Mouse (Mus musculus) cerebellum, adult 8-10 months (tissue): ENCODE measurements around the gene Ccdc50.
A peak's percentile ranks its signal among the peaks of the same experiment; 100 is the strongest.

ENCODE experiments used
- DNase-seq: peaks from one replicate; pipeline ENCODE4 v3.0.0; 2022

Gene Ccdc50

DNA sequence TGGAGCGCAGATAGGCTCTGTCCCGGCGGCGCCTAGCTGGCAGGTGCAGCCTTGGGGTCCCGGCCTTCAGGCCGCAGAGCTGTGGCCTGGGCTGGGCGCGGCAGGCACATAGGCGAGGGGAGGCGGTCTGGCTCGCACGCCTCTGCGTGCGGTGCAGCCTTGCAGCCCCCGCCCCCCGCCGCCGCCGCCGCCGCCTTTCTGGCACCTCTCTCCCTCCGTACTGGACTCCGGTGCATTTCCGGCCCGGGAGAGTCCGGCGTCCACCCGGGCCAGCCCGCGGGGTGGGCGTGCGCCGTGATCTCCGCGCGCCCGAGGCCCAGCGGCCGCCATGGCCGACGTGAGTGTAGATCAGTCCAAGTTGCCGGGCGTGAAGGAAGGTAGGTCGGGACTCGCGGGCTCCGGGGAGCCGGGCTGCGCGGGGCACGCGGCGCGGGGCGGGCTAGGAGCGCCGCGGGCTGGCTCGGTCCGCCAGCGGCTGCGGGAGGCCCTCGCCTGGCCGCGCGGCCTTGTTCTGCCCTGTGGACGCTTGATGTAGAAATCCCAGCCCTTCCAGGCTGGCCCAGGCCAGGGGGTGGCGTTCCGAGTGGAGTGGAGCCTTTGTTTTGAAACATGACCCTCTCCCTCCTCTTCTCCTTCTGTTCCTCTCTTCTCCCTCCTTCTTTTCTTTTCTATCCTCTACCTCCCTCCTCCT lies at the start of gene Ccdc50:
Ccdc50 (plus strand) TSS at position 109 of the 691 bp plus-strand sequence.
- DNase-seq, result peak; percentile 79

DNA sequence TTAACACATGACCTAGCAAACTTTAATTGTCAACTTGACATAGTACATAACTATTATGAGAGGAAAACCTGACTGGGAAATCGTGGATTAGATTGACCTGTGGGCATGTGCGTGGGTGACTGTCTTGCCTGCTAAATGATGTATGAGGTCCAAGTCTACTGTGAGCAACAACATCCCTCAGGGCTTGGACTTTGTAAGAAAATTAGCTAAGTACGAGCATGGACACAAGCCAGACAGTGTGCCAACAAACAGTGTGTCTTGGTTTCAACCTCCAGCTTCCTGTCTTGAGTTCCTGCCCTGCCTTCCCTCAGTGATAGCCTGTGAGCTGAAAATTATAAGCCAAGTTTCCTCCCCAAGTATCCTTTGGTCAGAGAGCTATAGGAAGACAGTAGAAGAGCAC lies 41.1 kb upstream of the Ccdc50 start:
- no peak for DNase-seq

DNA sequence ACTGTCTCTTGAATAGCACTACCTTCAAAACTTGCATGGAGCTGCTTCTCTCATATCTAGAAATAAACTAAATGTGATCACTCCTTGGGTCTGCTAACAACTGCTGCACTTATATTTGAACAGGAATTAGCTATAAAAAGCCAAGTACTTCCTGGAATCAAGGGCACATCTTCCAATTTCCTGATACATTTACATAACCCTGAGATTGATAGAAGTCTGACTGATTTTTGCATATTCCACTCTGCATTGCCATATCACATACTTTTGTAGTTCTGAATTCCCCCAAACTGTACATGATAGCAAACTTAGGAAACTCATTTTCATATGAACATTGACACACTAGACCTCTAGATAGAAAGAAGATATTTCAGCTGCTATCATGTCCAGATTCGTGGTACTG lies 40.3 kb upstream of the Ccdc50 start:
- DNase-seq, result no peak

DNA sequence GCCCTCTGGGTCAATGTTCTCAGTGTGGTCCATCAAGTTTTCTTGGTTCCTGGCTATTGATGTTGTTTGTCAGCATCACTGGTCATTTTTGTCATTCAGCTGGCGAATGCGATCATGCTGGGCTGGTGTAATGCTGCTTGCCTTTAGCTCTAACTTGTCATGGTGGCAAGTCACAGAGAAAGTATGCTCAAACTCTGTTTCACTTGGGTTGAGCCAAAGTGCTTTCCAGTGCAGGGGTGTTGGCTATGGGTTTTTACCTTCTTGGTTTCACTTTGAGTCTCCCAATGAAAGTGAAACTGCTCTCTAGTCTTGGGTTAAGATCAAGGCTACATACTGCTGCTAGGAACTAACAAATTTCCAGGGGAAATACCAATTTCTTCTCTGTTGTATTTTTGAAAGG lies 39.4 kb upstream of the Ccdc50 start:
- no peak for DNase-seq

DNA sequence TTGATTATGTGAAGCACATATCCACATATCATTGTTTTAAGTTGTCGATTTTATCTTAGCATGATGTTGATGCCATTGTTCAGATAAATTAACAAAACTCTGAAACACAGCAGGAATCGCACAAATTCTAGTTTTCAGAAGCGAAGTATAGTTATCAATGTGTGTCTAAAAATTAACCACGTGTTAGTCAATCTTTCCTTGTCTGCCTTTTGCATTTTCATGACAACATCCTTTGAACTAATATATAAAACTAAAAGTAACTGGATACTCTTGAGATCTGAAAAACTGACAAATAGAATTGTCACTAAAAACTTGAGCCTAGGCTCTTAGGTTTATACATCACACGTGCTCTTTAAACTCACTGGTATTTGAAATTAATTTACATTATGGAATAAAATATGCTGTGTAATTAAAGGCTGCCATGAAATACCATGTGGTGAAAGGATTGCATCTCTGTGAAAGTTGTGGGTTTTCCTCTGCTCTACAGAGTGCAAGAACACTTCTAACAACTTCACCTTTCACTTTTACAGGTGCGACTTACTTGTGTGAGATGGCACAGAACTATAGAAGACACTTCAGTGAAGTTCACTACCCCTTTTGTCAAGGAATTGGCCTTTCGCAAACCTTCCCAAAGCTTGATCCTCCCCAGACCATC lies 38.7 kb upstream of the Ccdc50 start:
- DNase-seq, result no peak

DNA sequence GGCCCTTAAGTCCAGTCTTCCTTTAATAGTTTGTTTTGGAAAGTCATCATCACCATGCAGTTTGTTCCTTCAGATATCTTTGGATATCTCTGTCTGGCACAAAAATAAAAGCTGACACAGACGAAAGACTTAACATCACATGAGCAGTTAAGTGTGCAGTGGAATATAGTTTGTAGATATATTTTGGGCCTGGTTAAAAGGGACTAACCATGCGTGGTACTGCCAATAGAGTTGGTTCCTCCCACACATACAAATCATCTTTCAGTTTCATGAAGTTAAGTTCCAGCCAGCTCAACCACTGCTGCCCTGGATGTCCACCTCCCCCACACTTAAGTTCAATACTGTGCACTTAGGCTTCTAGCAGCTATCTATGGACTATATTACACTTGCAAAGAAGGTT lies 34.2 kb upstream of the Ccdc50 start:
- DNase-seq, result no peak

DNA sequence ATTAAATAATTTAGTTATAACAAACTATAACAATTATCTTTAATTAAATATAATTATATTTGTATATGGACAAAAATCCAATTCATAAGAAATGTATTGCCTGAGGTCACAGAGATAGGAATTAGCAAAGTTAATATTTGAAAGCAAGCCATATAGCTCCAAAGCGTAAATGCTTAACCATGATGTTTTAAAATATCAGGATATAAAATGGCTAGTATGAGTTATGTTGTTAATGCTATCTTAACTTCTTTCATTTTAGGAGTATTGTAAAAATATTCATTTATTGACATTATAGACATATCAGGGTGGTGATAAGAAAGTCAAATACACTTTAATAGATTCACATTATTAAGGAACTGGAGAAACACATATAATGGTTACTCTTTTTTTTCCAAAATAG lies 28.6 kb upstream of the Ccdc50 start:
- DNase-seq, result no peak

DNA sequence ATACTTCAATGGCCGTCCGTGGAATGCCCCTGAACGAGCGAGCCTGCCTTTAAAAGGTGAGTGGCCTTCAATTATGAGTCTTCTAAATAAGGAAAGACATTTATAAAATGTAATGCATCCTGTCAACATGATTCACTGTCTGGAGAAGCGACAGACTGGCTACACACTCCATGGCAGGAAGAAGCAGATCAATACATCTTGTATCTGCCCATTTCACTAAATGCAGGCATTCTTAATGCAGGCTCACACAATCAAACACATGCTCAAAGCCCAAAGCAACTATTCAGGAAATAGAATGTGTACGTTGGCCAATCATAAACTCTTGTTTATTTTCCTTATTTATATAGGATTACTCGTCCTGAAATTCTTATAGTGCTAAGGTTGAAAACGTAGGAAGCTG lies 18.5 kb upstream of the Ccdc50 start, which contains the start of gene Uts2b:
Uts2b (minus strand) TSS at position 49 of the 400 bp plus-strand sequence.
- DNase-seq, result no peak

DNA sequence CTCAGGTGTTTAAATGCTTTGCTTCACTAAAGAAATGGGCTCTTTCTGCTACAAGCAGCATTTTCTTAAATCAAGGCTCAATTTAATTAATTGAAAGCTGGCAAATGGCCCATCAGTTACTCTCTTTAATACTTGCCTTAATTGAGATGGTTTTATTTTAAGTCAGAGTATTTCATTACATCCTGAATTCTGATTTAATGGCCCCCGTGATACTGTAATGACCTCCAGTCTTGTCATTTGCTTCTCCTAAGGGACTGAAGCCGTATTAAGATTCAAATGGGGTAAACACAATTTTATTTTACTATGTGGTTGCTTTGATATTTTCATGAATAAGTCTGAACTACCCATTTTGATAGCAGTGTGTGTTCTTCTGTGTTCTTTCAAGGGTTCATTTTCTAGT lies 18.0 kb upstream of the Ccdc50 start:
- DNase-seq, result no peak

DNA sequence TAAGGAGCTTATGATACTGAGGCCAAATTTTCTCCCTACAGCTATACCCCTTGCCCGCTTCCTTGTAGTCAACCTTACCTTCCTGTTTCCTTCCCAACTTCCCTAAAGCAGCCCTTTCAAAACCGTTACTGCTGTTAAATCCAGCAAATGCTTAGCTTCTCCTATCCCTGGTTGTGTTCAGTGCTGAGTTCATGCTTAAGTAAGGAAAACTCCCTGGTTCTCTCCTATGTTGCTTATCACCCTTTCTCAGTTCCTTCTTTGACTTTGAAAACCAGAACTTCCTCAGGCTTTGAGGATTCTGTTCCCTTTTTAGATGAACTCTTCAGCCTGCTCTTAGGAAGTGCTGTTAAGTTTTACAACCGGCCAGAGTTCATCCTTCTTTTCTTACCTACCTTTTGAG lies 14.5 kb upstream of the Ccdc50 start:
- no peak for DNase-seq

DNA sequence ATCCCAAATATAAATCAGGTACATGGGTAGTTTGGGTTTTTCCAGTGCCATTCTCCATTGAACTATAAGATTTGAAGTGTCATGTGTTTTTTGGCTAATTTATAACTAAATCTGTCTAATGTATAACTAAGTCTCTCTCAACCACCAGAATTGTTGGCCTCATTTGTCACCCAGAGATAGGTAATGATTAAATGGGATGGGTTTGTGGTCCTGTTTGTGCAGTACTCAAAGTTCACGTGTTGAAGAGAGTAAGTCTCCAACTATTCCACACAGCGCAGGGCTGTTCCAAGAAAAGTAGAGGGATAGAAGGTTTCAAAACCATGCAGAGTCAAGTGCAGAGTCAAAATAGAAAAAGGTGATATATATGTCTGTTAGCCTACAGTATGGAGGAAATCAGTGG lies 13.4 kb upstream of the Ccdc50 start:
- no peak for DNase-seq

DNA sequence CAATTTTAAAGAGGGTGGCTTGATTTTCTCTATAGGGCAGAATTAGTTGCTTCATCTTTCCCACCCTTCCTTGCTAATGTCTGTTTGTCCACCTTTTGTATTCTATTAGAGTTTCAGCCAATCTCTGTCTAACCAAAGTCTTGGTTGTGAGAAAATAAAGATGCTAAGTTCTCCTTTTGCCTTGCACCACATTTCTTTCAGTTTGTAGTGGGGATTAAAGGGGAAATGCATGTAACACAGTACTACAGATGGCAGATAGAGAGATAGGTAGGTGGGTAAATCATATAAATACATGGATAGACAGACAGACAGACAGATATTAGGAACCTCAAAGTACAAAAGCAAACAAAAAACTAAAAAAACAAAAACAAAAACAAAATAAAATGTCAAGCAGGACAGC lies 12.1 kb upstream of the Ccdc50 start:
- no peak for DNase-seq

DNA sequence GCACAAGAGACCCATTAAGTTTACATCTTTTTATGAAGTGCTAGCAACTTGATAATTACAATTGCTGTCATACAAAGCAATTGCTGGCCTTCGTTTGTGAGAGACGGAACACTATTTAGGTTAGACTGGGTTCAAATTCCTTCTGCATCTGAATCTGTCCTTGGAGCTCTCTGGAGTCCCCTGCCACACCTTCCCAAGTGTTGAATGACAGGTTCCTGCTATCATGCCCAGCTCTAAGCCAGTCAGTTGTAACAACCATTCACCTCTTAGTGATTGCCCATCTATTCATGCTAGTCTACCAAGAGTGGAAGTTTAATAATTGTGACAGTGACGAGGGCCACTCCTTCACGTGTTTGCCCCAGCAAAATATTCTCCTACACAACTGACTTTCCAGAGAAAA lies 6.5 kb upstream of the Ccdc50 start:
- DNase-seq, result no peak

DNA sequence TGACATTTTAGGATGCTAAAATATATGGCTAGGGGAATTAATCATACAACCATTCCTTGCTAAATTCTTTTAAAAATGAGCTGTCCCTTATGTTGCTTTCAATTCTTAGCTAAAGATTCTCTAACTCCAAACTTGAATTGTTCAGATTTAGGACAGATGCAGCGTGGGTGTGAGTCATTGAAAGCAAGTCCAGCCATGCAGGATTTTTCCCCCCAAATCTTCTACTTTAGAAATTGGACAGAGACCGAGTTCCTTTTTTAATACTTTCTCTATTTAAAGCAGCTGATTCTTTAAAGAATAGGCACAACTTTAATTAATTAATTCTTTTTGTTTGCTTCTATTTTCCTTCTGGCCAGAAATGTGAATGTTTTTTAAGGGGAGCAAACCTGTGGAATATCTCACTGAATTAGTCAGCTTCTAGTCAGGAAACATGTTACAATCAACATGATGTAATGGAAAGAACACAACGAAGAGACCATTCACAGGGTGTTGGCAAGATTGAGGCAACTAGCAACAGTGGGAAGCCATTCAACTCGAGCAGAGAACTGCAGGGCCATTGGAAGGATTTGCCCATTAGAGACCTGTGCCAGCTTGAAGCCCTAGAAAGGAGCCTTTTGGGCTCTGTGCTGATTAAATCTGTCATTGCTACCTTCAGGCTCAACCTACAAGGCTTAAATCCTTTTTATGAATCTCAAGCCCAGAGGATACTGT lies 3.6 kb upstream of the Ccdc50 start:
- no peak for DNase-seq

DNA sequence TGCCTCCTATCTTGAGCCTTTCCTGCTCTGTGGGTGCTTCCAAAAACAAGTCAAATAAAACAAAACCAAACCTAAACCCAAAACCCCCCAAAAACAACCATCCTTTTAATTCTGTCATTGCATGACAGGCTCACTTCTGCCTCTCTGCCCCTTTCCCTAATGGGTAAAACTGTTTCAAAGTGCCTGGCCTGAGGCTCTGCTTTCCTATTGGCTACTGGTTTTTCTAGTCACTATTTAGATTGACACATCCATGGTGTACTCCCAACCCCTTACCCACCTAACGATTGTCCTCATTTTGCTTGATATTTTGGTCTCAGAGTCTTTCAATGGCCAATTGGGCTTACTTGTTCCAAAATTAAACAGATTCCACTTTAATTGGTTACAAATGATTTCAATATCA lies 3.0 kb upstream of the Ccdc50 start:
- DNase-seq, result no peak

DNA sequence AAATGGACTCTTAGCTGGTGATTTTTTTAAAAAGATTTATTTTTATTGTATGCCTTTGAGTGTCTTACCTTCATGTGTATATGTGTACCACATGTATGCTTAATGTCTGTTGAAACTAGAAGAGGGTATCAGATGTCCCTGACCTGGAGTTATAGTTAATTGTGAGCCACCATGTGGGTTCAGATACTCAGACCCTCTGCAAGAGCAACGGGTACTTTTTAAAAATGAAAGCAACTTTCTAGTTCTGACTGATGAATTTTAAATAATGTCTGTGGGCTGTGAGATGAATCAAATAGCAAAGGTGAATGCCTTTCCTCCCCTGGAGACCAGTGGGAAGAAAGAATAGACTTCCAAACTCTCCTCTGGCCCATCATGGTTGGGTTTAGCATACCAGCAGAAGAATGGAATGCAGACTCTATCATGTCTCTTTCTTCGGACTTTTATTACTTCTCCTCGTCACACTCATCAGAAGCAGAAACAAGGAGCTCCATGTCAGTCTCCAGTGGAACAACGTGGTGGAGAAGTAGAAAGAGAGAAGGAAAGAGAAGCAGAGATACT lies 1.7 kb upstream of the Ccdc50 start:
- no peak for DNase-seq

DNA sequence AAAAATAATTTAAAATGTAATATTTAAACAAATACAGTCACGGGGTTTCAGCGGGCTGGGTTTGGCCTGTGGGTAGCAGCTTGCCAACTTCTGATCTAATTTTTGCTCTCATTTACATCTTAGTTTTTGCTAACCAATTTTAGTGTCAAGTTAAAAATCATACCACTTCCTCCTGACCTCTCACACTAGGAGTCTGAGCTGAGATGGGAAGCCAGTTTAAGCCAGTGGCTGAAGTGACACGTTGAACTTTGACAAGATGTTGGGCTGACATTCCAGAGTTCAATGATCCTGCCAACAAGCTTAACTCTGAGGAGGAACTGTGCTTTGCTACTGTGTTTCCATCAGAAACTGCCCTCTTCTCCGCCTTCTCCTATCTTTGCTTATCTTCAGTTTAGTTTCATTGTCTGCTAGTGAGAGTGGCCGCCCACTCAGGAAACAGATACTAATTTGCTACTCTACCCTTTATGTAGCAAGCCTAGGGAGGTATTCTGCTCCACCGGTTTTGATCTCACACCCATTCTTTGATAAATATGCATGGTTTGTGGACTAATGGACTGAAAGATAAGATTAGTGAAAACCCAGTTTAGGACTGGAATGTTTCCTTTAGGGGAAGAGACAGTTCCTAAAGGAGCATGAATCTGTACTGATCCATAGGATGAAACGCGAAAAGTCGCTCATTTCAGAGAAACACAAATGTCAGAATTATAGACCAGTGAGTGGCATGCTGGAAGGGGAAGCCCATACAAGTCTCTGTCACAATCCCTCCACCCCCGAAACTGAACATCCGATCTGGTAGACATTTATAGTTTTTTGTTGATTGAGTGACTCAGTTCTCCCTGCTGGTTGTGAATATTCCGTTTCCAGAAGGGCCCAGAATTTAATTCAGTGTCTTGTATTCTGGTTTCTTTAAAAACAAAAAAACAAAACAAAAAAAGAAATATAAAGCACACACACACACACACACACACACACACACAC lies 746 bp upstream of the Ccdc50 start:
- peak; percentile 11 for DNase-seq

DNA sequence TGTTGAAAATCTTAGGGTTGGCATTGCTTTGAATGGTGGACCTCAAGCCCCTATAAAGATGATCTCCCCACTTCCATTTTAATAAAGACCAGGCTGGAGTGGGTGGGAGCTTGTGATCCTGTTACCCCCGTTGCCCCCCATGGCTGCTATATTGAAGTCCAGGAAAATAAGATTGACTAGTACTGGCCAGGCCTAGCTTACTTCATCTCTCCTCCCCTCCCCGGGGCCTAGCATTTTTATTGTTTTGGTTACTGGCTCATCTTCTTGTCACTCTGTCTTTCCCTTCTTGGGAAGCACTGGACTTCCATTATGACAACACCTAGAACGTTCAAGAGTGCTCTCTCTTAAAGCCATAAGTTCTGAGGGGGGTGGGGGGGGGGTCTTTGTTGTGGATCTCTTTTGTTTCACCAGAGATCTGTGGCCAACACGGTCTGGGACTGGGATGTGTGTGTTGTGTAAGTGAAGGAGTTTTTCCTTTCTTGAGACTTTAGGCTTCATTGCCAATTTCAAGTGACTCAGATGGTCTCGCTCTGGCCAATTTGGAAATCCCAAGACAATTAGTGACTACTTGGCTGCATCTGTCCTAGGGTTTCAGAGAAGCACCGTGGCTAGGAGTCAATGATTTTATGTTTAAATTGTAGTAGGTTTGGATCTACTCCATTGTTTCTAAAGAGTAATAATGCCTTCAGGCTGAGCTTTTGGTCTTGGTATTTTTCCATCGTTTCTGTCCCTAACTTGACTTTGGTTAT lies 1.0 kb downstream of the Ccdc50 start:
- DNase-seq, result peak; percentile 19

DNA sequence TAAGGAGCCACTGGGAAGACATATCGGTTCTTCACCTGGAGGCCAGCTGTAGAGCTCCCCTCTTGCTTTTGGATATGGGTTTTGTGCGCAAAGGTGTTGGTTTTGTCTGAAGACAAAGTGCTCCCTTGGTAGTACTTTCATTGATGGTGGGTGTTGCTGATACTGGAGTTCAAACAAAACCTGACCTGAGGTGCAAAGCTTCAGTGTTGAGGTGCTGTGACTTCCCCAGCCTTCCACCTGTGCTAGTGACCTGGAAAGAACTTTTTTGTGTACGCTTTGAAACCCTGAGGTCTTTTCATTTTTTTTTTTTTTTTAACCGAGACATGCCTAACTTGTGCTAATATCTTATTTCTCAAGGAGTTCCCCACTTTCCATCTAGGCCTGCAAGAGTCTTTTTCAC lies 1.6 kb downstream of the Ccdc50 start:
- DNase-seq, result no peak

DNA sequence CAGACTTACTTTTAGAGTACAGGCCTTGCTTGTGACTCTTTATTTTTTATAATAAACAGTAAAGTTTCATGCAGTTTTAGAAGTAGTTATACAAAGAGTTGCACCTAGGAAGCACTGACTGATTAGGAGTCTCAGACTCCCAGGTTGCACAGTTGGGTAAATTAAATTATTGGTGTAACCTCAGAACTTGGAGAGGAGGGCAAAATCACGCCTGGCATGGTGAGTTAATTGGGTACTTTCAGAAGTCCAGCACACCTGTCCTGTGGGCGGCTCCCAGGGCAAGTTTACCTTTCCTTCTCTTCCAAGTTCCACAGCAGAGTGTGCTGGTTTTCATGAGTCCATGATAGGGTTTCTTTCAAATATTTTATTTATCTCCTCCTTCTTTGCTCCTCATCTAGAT lies 3.2 kb downstream of the Ccdc50 start:
- no peak for DNase-seq

DNA sequence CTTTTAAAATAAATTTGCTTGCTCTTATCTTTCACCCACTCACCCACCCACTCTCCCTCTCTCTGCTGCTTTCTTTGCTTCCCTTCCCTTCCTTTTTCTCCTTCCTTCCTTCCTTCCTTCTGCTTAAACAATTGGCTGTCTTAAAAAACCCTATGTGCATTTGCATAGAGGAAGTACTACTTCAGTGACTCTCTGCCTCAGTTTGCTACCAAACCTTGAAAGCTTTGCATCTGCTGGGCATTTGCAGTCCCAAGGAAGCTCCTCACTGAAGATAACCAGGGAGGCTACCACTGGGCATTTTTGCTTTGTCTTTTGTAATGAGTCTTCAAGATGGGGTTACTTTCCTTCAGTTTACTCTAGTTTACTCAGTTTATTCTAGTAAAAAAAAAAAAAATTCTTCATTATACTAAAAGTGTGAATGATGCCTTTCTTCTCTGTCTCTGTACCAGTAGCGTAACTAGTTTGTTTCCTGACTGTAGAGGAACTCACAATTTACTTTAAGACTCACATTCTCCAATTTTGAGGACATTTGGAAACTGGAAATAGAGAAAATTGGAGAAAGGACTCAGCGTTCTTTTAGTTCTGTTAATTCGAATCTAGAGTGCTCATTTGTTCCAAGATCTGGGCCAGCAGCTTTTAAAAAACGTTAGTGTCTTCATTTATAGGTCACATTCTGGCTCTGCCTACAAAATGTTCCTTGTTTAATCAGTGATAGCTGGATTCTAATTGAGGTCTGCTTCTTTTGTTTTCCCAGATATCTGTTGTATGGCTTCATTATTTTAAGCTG lies 6.8 kb downstream of the Ccdc50 start:
- no peak for DNase-seq
